Mouse (Mus musculus) ES-Bruce4 (cell line): ENCODE measurements around the gene Atxn1.

Source experiments
- CTCF ChIP-seq: IDR thresholded peaks from one replicate; pipeline ENCODE4 v1.8.1; 2011; ENCODE audit warnings: low read depth, low read length
- EP300 ChIP-seq: IDR thresholded peaks from 2 replicates; pipeline ENCODE4 v1.6.1; 2011; ENCODE audit warnings: low read depth, low read length; ENCODE audit not compliant: insufficient read depth

DNA sequence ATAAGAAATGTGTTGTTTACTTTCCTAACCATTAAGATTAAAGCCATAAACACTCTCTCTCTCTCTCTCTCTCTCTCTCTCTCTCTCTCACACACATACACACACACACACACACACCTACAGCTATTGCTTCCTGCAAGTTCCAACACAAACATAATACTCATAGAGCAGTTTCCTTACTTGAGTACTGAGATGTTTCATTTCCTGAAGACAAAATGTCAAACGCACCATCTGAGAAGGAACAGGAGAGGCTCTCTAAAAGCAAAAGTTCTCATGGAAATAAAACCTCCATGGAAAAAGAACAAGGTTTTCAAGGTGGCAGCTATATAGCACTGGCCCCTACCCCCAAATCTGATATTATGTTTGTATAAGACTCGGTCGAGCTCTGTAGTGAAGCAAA lies 2.6 kb upstream of the Atxn1 start:
- TF ChIP-seq CTCF (no peak), EP300 (no peak)
